15 mouse cellular contexts compared by ENCODE assay signal in the genomic region with DNA sequence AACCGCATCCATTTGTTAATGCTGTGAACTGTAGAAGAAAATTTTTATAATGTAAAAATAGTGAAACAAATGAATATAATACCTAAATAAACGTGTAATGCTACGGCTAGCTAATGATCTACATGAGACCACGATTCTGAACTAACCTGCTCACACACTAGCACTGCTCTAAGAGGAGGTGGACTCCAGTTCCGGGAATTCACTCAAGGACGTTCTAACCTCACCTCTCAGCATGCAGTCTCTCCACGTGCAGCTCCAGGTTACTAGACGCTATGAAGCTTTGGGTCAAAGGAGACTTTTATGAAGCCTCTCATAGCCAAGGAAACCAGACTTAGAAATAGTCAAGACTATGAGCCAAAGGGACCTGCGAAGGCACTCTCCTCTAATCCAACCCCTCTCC.
"Had no signal": no experiment of that assay in that cellular context is flagged by ENCODE, and none has a peak within 500 bp of the region (broad histone marks: within the 10 kb centered on the region; RNA-seq: fewer than 3 reads in every experiment).

No protein-coding gene starts in this region.

- H3K27ac ChIP-seq: lung, embryonic 15.5 days; macrophage; midbrain, embryonic 13.5 days; midbrain, embryonic 15.5 days; neural tube, embryonic 12.5 days; stomach, embryonic 15.5 days; stomach, postnatal 0 days had no signal

- H3K9ac ChIP-seq: lung, embryonic 15.5 days; midbrain, embryonic 13.5 days; midbrain, embryonic 15.5 days; neural tube, embryonic 12.5 days; stomach, embryonic 15.5 days had no signal

- ATAC-seq: lung, postnatal 0 days; midbrain, embryonic 13.5 days; midbrain, embryonic 15.5 days had no signal

- DNase-seq: lung, postnatal 14 days; lung, postnatal 36 days; thymus, adult 2 months; thymus, postnatal 25 days; thymus, postnatal 4 days had no signal

- H3K9me3 ChIP-seq: lung, embryonic 15.5 days; megakaryocyte, embryonic 14.5 days; midbrain, embryonic 13.5 days; midbrain, embryonic 15.5 days; neural tube, embryonic 12.5 days; stomach, embryonic 15.5 days had no signal

- H3K4me2 ChIP-seq: lung, embryonic 15.5 days; midbrain, embryonic 11.5 days; midbrain, embryonic 13.5 days; midbrain, embryonic 15.5 days; neural tube, embryonic 12.5 days; stomach, embryonic 15.5 days had no signal

- H3K4me3 ChIP-seq: lung, embryonic 15.5 days; megakaryocyte, embryonic 14.5 days; midbrain, embryonic 13.5 days; midbrain, embryonic 15.5 days; neural tube, embryonic 12.5 days; stomach, embryonic 15.5 days had no signal

- H3K27me3 ChIP-seq: lung, embryonic 15.5 days; megakaryocyte, embryonic 14.5 days; midbrain, embryonic 13.5 days; midbrain, embryonic 15.5 days; neural tube, embryonic 12.5 days; stomach, embryonic 15.5 days had no signal
